Mouse (Mus musculus) T-helper 17 cell (primary cell): Measurements from ENCODE around the gene Zfp358.

Experiments
- in situ Hi-C, 2 experiments: fragments of 300-600 bp; cut with MboI, MseI; formaldehyde crosslinking; loops; 1 replicate in 1 of 2; 2 replicates in 1 of 2; pipeline ENCODE4 v1.15.1; 2025; ENCODE audit warnings: high pct_unique_total_duplicates in 2 of 2

Gene Zfp358

GRCm38 (mm10) chr8:3492901-3493844 is at the start of gene Zfp358:
TSS of gene Zfp358 (plus strand) at chr8:3493138.
- in situ Hi-C loops, result no loop called here

GRCm38 (mm10) chr8:3449226-3449625 is 43.7 kb upstream of the Zfp358 start:
- in situ Hi-C loops, result loop anchor here in 1 of 2 experiments (5.0 kb wide), 1 partner anchor 92 kb away; no protein-coding TSS in a partner anchor

- in situ Hi-C loops, result no loop called here
These were observed 42.3 kb upstream of the Zfp358 start for GRCm38 (mm10) chr8:3450670-3451069.

DNA sequence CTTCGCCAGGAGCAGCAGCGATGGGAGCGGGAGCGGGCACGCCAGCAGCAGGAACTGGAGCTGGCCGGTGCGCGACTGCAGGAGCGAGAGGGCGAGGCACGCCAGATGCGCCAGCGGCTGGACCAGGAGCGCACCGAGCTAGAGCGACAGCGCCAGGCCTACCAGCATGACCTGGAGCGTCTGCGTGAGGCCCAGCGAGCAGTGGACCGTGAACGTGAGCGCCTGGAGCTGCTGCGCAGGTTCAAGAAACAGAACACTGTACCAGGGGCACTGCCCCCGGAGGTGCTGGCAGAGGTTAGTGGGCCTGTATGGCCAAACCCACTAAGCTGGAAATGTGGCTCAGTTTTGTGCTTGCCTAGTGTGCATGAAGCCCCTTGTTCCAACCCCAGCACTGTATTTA is 40.9 kb upstream of the Zfp358 start:
- in situ Hi-C loops, result no loop called here

GRCm38 (mm10) chr8:3463248-3463647 is 29.7 kb upstream of the Zfp358 start:
- in situ Hi-C loops, result no loop called here

- in situ Hi-C loops, result no loop called here
These were observed 28.6 kb upstream of the Zfp358 start for GRCm38 (mm10) chr8:3464309-3464708.

- in situ Hi-C loops, result loop anchor here (5.0 kb wide), 2 partner anchors 205 to 210 kb away; partner anchors contain the start of genes Fcor (in 1 of the 2) and Trappc5 (in 1 of the 2)
These were observed 25.7 kb upstream of the Zfp358 start, which contains the start of gene Pex11g for GRCm38 (mm10) chr8:3467006-3467885. TSS of gene Pex11g (minus strand) at chr8:3467680.

DNA sequence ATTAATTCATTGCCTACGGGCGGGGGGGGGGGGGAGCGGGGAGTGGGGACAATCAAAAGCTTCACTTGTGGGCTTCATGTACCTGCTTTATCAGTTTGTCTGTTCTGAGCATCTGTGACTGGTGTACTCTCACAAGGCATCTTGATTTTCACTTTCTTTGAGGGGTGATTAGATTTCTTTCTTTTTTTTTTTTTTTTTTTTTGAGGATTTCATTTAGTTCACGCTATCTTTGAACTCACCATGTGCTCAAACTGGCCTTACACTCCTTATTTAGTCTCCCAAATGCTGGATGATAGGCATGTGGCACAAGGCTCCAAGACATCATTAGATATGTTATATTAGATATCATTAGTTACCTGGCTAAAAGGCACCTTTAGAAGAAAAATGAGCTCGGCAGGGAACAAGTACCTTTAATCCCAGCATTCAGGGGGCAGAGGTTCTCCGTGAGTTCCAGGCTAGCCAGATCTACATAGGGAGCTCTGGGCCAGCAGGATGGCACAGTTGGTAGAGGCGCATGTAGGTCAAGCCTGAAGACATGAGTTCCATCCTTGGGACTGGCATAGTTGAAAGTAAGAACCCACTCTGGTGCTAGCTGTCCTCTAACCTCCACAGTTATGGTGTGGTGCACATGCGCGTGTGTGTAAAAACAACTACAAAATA is 24.9 kb upstream of the Zfp358 start:
- in situ Hi-C loops, result loop anchor here (5.0 kb wide), 2 partner anchors 204 to 209 kb away; partner anchors contain the start of genes Fcor (in 1 of the 2) and Trappc5 (in 1 of the 2)

DNA sequence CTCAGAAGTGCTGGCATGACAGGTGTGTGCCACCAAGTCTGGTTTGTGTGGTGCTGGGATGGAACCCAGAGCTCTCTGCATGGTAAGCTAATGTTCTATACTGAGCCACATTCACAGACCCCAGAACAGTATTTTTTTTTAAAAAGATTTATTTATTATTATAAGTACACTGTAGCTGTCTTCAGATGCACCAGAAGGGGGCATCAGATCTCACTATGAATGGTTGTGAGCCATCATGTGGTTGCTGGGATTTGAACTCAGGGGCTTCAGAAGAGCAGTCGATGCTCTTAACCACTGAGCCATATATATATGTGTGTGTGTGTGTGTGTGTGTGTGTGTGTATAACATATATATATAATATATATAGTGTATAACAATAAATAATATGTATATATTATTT is 24.1 kb upstream of the Zfp358 start:
- in situ Hi-C loops, result loop anchor here (5.0 kb wide), 2 partner anchors 203 to 208 kb away; partner anchors contain the start of genes Fcor (in 1 of the 2) and Trappc5 (in 1 of the 2)

GRCm38 (mm10) chr8:3470562-3470961 is 22.4 kb upstream of the Zfp358 start, which contains the start of gene Tex45:
TSS of gene Tex45 (plus strand) at chr8:3470862.
- in situ Hi-C loops, result no loop called here

DNA sequence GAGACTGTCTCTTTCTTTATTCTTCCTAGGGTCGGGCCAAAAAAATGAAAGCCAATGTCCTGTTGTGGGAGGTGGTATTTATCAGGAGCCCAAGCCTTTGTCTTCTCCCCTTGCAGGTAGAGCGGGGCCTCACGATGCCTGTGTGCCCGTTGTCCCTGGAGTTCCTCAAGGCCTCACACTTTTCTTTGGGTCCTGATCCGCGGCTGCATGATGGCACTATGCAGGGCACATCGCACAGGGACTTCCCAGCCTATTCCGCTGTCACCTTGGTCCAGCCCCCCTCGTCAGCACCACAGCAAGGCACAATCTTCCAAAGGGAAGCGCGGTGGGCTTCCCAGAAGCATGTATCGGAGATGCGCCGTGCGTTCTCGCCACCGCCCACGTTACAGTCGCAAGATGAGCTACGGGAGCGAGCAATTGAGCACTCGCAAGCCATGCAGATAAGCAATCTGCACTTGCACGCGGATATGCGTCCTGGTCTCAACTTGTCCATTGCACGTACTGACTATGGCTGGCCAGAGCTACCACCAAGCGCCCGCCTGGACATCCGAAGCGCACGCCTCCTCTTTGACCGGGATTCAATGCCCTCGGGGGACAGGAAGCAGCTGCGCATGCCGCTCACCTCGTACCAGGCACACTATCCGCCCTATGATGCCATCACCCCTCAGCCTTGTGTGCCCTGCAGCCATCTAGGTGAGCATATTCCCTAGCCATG is 17.1 kb upstream of the Zfp358 start:
- in situ Hi-C loops, result no loop called here

DNA sequence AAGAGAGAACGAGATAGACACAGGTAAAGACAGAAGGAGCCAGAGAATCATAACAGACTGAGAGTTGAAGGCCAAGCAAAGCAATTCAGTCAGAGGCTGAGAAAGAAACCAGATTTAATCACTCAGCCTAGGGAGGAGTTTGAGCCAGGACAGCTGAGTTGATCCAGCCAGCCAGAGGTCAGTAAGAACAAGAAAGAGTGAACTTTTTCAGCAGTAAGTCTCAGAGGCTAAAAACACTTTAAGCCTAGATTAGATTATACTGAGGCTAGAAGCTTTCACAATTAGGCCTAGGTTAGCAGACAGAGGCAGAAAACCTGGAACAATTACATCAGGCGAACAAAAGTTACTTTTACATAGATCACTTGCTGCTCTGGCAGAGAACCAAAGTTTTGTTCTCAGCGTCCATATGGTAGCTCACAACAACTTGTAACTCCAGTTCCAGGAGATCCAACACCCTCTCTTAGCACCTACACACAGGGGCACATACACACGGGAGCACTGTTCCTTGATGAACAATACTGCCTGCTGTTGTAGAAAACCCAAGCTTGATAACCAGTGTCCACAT is 12.6 kb upstream of the Zfp358 start:
- in situ Hi-C loops, result no loop called here

DNA sequence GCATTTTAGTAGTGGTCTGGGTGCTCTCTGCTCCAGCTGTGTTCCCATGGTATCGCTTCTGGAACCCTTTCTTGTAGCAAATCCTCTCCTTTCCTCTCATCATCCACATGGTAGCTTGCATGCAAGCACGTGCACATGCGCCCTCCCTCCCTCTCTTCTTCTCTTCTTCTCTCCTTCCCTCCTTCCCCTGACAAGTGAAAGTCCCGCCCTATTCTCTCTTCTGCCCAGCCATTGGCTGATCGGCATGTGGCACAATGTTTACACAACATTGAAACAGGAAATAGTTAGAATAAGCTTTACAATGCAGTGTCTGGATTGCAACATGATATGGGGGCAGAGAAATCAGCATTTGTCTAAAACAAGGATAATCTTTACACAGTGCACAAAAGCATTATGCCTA is 11.3 kb upstream of the Zfp358 start:
- in situ Hi-C loops, result no loop called here

GRCm38 (mm10) chr8:3482240-3482740 is 10.6 kb upstream of the Zfp358 start:
- in situ Hi-C loops, result no loop called here

- in situ Hi-C loops, result no loop called here
These were observed 9.4 kb upstream of the Zfp358 start for GRCm38 (mm10) chr8:3483546-3483945.

DNA sequence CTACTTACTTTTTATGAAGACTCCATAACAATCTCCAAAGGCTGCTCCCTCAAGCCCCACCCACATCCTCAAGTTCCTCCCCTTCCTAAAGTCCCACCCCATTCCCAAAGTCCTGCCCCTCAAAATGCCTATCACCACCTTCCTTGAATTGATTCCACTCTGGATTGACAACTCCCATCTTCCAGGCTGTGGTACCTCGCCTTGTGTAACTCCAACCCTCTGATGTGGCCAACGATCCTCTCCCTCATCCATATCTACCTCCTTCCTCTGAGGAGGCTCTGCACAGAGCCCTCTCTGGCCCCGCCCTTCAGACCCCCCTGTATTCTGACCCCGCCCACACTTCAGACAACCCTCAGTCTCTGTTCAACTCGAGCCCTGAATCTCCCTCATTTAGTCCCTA is 7.7 kb upstream of the Zfp358 start:
- in situ Hi-C loops, result no loop called here

GRCm38 (mm10) chr8:3493845-3494208 is 889 bp downstream of the Zfp358 start:
- in situ Hi-C loops, result no loop called here

DNA sequence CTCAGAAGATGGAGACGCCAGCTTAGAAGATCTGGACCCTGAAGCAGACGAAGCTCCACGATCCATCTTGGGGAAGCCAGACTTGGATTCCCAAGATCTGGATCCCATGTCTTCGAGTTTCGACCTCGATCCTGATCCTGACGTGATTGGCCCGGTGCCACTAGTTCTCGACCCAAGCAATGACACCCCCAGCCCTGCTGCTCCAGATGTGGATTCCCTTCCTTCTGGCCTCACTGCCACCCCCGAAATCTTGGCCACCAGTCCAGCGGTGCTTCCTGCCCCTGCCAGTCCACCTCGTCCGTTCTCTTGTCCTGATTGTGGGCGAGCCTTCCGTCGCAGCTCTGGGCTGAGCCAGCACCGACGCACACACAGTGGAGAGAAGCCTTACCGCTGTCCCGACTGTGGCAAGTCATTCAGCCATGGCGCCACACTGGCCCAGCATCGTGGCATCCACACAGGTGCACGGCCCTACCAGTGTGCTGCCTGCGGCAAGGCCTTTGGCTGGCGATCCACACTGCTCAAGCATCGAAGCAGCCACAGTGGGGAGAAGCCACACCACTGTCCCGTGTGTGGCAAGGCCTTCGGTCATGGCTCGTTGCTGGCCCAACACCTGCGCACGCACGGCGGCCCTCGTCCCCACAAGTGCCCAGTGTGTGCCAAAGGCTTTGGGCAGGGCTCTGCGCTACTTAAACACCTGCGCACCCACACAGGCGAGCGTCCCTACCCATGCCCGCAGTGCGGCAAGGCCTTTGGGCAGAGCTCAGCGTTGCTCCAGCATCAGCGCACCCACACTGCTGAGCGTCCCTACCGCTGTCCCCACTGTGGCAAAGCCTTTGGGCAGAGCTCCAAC is 2.9 kb downstream of the Zfp358 start:
- in situ Hi-C loops, result no loop called here

GRCm38 (mm10) chr8:3496428-3496748 is 3.5 kb downstream of the Zfp358 start:
- in situ Hi-C loops, result no loop called here
